Mouse (Mus musculus) embryonic facial prominence, embryonic 14.5 days (tissue): ENCODE results near the gene Bcar3. TPM values are rescaled to one million over a fixed set of nuclear protein-coding genes. Genes with fewer than 3 reads are reported as not detected.
A peak's percentile ranks its signal among the peaks of the same experiment; 100 is the strongest.

Source experiments
- ATAC-seq: fragments of 200-750 bp; cut with Nextera tagmentation; 2 replicates; pipeline ENCODE4 v1.8.0; 2017; ENCODE audit warnings: low read depth, moderate number of reproducible peaks, moderate TSS enrichment
- DNase-seq: peaks from one replicate; pipeline ENCODE4 v3.0.0-alpha.2; 2015; ENCODE audit warnings: low spot score
- H3K27ac ChIP-seq: fragments of 300-500 bp; sonication (generic); replicated peaks from 2 replicates; pipeline ENCODE4 v1.5.1; 2014; ENCODE audit warnings: low read depth, mild to moderate bottlenecking, low read length, moderate library complexity
- H3K27me3 ChIP-seq: fragments of 300-500 bp; sonication (generic); replicated peaks from 2 replicates; pipeline ENCODE4 v1.6.1; 2014; ENCODE audit warnings: low read length; ENCODE audit not compliant: control insufficient read depth, insufficient read depth
- H3K36me3 ChIP-seq: fragments of 300-500 bp; sonication (generic); 2 replicates; pipeline ENCODE4 v1.6.1; 2014; ENCODE audit warnings: low read length, mixed read lengths; ENCODE audit not compliant: control insufficient read depth, insufficient read depth
- H3K4me1 ChIP-seq: fragments of 300-500 bp; sonication (generic); 2 replicates; pipeline ENCODE4 v1.6.1; 2014; ENCODE audit warnings: antibody characterized with exemption, low read length; ENCODE audit not compliant: control insufficient read depth, insufficient read depth
- H3K4me2 ChIP-seq: fragments of 300-500 bp; sonication (generic); 2 replicates; pipeline ENCODE4 v1.6.1; 2014; ENCODE audit warnings: low read depth, mild to moderate bottlenecking, low read length, moderate library complexity, mixed read lengths
- H3K4me3 ChIP-seq: fragments of 300-500 bp; sonication (generic); 2 replicates; pipeline ENCODE4 v1.5.1; 2014; ENCODE audit warnings: low read depth, mild to moderate bottlenecking, low read length
- H3K9ac ChIP-seq: fragments of 300-500 bp; sonication (generic); 2 replicates; pipeline ENCODE4 v1.6.1; 2014; ENCODE audit warnings: low read depth, mild to moderate bottlenecking, low read length, moderate library complexity, mixed read lengths
- H3K9me3 ChIP-seq: fragments of 300-500 bp; sonication (generic); 2 replicates; pipeline ENCODE4 v1.6.1; 2016; ENCODE audit warnings: low read length; ENCODE audit not compliant: control insufficient read depth
- WGBS: fragments of 180-500 bp; shearing (Covaris S2); extraction: QIAGEN DNeasy Blood & Tissue Kit; methylation state at CpG from one replicate; pipeline ENCODE4 v1.1.7; 2014; 5-methylcytosine and 5-hydroxymethylcytosine counted together
- polyA plus RNA-seq: library from polyadenylated mRNA; unstranded; fragments of >200 nt; fragmentation: Nextera tagmentation; extraction: Ambion mirVana; gene quantifications from 2 replicates; pipeline ENCODE4 v1.2.1, GENCODE M21; 2014

The Bcar3 gene
- polyA plus RNA-seq, 1 experiment from 2014 or later: 10.0 TPM

DNA sequence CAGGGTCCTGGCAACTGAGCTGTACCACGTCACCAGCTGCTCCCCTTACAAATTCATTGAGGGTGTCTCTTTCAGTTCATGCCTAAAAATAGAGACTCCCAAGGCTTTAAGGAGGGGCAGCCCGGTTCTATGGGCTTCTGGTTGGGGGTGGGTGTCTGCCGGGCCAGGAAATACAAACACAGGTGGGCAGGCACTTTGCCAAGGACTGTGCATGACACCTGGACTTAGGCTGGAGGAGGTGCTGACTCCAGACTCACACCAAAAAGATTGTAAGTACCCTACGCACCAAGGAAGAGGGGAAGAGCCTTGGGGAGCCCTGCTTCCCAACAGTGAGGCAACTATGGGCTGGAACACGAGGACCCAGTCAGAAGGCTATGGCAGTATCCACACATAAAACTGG, 44.1 kb downstream of the Bcar3 start:
- no peaks in the 10 kb centered on the region for H3K9me3 ChIP-seq
- ATAC-seq (peak; percentile 24; the same call in 1 of the 2 replicates), DNase-seq (peak; percentile 44)
- no peak overlapping the region for H3K27ac ChIP-seq
- no peak overlapping the region for H3K4me2 ChIP-seq
- WGBS: 59% methylated on average over 5 of the region's 5 CpGs
- H3K4me1 ChIP-seq: peaks cover 18% of the 10 kb centered on the region
- no peak overlapping the region for H3K4me3 ChIP-seq
- H3K36me3 ChIP-seq: no peaks in the 10 kb centered on the region
- H3K9ac ChIP-seq: no peak overlapping the region
- H3K27me3 ChIP-seq: no peaks in the 10 kb centered on the region

GRCm38 (mm10) chr3:122338897-122339296, 45.0 kb downstream of the Bcar3 start:
- Histone ChIP-seq H3K4me3 (no peak overlapping the region), H3K4me1 (peaks cover 11% of the 10 kb centered on the region), H3K27ac (no peak overlapping the region), H3K9ac (no peak overlapping the region), H3K4me2 (no peak overlapping the region), H3K9me3 (no peaks in the 10 kb centered on the region), H3K36me3 (no peaks in the 10 kb centered on the region), H3K27me3 (no peaks in the 10 kb centered on the region)
- DNase-seq: no peak
- no peak for ATAC-seq
- WGBS: 88% methylated on average over 7 of the region's 7 CpGs

- no peaks in the 10 kb centered on the region for H3K9me3 ChIP-seq
- no peak overlapping the region for H3K4me2 ChIP-seq
- no peak overlapping the region for H3K27ac ChIP-seq
- no peaks in the 10 kb centered on the region for H3K27me3 ChIP-seq
- WGBS: 53% methylated on average over 13 of the region's 13 CpGs
- H3K4me1 ChIP-seq: no peaks in the 10 kb centered on the region
- no peaks in the 10 kb centered on the region for H3K36me3 ChIP-seq
- no peak overlapping the region for H3K4me3 ChIP-seq
- DNase-seq: no peak
- ATAC-seq: no peak
- no peak overlapping the region for H3K9ac ChIP-seq
Measured at GRCm38 (mm10) chr3:122340135-122341068, 46.5 kb downstream of the Bcar3 start.

DNA sequence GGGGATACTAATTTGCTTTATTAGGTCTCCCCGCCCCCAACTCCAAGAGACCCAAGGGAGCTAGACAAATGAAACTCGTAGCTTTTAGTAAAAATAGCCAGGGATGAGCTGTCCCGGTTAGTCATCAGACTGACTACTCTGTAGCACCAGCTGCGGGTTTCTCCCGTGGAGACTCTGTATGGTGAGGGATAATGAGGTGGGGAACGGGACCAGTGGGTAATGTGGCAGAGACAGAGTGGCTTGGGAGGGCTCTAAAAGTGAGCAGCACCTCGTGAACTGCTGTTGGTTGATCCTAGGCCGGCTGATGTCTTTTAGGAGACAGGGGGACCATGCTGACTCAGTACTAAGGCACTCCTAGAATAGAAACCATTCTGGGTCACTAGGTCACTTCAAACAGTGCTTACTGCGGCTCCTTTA, 49.5 kb downstream of the Bcar3 start:
- DNase-seq (no peak), ATAC-seq (no peak)
- no peaks in the 10 kb centered on the region for H3K27me3 ChIP-seq
- H3K9ac ChIP-seq: no peak overlapping the region
- H3K27ac ChIP-seq: no peak overlapping the region
- H3K36me3 ChIP-seq: no peaks in the 10 kb centered on the region
- H3K4me1 ChIP-seq: no peaks in the 10 kb centered on the region
- 66% methylated on average over 9 of the region's 9 CpGs for whole genome bisulfite sequencing
- no peak overlapping the region for H3K4me2 ChIP-seq
- no peaks in the 10 kb centered on the region for H3K9me3 ChIP-seq
- no peak overlapping the region for H3K4me3 ChIP-seq

DNA sequence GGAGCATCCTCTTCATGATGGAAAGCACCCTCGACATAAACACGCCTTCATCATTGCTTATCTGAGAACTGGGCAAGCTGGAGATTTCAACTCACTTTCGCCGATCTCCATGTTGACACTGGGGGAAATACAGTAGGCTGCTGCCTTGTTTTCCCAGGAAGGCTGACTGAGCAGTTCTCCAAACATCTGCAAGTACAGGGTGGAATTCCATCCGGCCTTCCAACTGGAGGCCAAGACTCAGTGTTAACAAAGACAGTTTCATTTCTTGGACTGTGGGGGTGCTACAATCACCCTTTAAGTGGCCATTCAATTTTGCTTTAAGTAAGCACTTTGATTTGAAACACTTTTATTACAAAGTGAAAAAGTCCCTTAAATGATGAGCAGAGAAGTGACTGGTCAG, 50.4 kb downstream of the Bcar3 start:
- no peaks in the 10 kb centered on the region for H3K9me3 ChIP-seq
- H3K4me1 ChIP-seq: no peaks in the 10 kb centered on the region
- ATAC-seq (no peak), DNase-seq (no peak)
- H3K4me3 ChIP-seq: no peak overlapping the region
- no peak overlapping the region for H3K4me2 ChIP-seq
- WGBS: 76% methylated on average over 5 of the region's 5 CpGs
- H3K9ac ChIP-seq: no peak overlapping the region
- no peaks in the 10 kb centered on the region for H3K27me3 ChIP-seq
- H3K27ac ChIP-seq: no peak overlapping the region
- H3K36me3 ChIP-seq: no peaks in the 10 kb centered on the region

DNA sequence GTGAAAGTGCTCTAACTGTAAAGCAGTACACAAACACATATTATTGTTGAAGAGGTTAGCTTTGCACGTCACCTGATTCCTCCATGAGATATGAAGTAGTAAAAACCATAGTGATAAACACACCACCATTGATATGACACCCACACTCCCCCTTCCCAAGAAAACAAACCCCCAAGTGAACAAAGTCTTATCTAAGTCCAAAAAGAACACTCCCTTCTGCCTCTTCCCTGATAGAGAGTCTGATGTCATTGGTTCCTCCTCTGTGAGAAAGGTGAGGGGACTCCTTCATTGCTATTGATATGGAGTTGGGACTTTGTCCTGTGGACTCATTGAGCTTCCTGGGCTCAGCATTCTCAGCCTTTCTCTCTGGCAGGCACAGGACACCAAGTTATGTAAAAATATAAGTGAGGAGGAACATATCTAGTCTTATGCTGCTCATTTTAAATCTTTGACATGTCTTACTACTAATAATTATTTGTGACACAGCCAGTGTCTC, 52.1 kb downstream of the Bcar3 start:
- 84% methylated on average over 1 of the region's 1 CpGs for WGBS
- DNase-seq (no peak), ATAC-seq (no peak)
- Histone ChIP-seq H3K4me2 (no peak overlapping the region), H3K36me3 (no peaks in the 10 kb centered on the region), H3K9me3 (no peaks in the 10 kb centered on the region), H3K4me1 (no peaks in the 10 kb centered on the region), H3K9ac (no peak overlapping the region), H3K4me3 (no peak overlapping the region), H3K27me3 (no peaks in the 10 kb centered on the region), H3K27ac (no peak overlapping the region)

DNA sequence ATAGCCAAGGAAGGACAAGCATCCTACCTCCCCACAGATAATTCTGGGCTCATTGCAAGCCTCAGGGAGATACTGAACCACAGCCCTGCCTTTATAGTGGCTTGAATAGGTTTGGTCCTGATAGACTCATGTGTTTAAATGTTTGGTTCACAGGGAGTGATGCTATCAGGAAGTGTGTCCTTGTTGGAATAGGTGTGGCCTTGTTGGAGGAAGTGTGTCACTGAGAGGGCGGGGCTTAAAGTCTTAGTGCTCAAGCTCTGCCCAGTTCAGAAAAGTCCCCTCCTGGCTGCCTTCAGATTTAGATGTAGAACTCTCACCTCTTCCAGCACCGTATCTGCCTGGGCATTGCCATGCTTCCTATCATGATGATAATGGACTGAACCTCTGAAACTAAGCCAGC, 52.7 kb downstream of the Bcar3 start:
- no peak for DNase-seq
- 91% methylated on average over 2 of the region's 2 CpGs for WGBS
- H3K4me3 ChIP-seq: no peak overlapping the region
- no peak overlapping the region for H3K27ac ChIP-seq
- H3K4me1 ChIP-seq: no peaks in the 10 kb centered on the region
- no peaks in the 10 kb centered on the region for H3K27me3 ChIP-seq
- H3K4me2 ChIP-seq: no peak overlapping the region
- H3K9me3 ChIP-seq: no peaks in the 10 kb centered on the region
- no peak for ATAC-seq
- no peak overlapping the region for H3K9ac ChIP-seq
- H3K36me3 ChIP-seq: no peaks in the 10 kb centered on the region

- Histone ChIP-seq H3K4me1 (no peaks in the 10 kb centered on the region), H3K4me2 (no peak overlapping the region), H3K27me3 (no peaks in the 10 kb centered on the region), H3K36me3 (no peaks in the 10 kb centered on the region), H3K4me3 (no peak overlapping the region), H3K9ac (no peak overlapping the region), H3K27ac (no peak overlapping the region), H3K9me3 (no peaks in the 10 kb centered on the region)
- WGBS: 87% methylated on average over 5 of the region's 5 CpGs
- no peak for ATAC-seq
- DNase-seq: no peak
Measured at GRCm38 (mm10) chr3:122348677-122349076, 54.7 kb downstream of the Bcar3 start.

DNA sequence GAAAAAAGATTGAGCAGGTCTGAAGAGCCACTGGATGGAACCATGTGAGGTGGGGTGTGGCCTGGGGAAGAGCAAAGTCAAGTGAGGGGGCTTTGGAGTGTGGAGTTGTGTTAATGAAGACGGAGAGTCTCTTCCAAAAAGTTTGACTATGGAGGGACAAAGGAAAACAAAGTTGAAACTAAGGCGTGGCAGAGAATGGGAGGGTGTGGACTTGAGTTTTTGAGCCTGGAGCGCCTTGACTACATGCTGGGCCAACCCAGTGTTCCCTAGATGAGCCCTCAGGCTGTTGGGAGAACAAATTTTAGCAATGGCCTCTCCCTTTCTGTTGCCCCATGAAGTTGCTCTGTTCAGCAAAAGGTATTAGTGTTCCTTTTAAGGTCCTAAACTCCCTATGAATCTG, 58.9 kb downstream of the Bcar3 start:
- Histone ChIP-seq H3K36me3 (no peaks in the 10 kb centered on the region), H3K27ac (no peak overlapping the region), H3K4me2 (no peak overlapping the region), H3K4me3 (no peak overlapping the region), H3K4me1 (no peaks in the 10 kb centered on the region), H3K9me3 (no peaks in the 10 kb centered on the region), H3K27me3 (no peaks in the 10 kb centered on the region), H3K9ac (no peak overlapping the region)
- 82% methylated on average over 3 of the region's 3 CpGs for WGBS
- ATAC-seq (no peak), DNase-seq (no peak)
